Comparison of ENCODE assay signal across 7 mouse cellular contexts in genomic region chr5:73761709-73762108, GRCm38 (mm10).
DNase-seq lines count a peak whose midpoint lies in the region; ATAC-seq lines count a peak whose summit lies in the region.

No protein-coding gene starts in this region.

- H3K36me3 ChIP-seq in embryonic facial prominence, embryonic 11.5 days (replicated peaks; ENCODE audit: control insufficient read depth, insufficient read depth, low read depth, low read length): no peaks in the 10 kb centered on the region
- no peaks in the 10 kb centered on the region for H3K36me3 ChIP-seq in kidney, embryonic 15.5 days
- H3K36me3 ChIP-seq in limb, embryonic 12.5 days: no peaks in the 10 kb centered on the region
- no peaks in the 10 kb centered on the region for H3K36me3 ChIP-seq in neural tube, embryonic 14.5 days (ENCODE audit: control insufficient read depth, insufficient read depth, low read length)

- H3K27ac ChIP-seq in embryonic facial prominence, embryonic 11.5 days (replicated peaks; ENCODE audit: low read depth, low read length): 0 out of 2 replicates have a peak overlapping the region, but pooled peaks have one; percentile 20
- peak overlapping the region; percentile 37 for H3K27ac ChIP-seq in kidney, embryonic 15.5 days
- peak overlapping the region; percentile 70 for H3K27ac ChIP-seq in limb, embryonic 12.5 days
- no peak overlapping the region for H3K27ac ChIP-seq in neural tube, embryonic 14.5 days (ENCODE audit: low read depth, low read length)

- H3K4me1 ChIP-seq in embryonic facial prominence, embryonic 11.5 days (ENCODE audit: control insufficient read depth, insufficient read depth, low read length): no peaks in the 10 kb centered on the region
- H3K4me1 ChIP-seq in kidney, embryonic 15.5 days: peaks cover 6% of the 10 kb centered on the region; the same call in 1 of the 2 replicates
- peaks cover 28% of the 10 kb centered on the region for H3K4me1 ChIP-seq in limb, embryonic 12.5 days (replicated peaks)
- H3K4me1 ChIP-seq in neural tube, embryonic 14.5 days (ENCODE audit: control insufficient read depth, insufficient read depth, low read length): no peaks in the 10 kb centered on the region

- H3K4me3 ChIP-seq in embryonic facial prominence, embryonic 11.5 days (ENCODE audit: low read depth, low read length): no peak overlapping the region
- H3K4me3 ChIP-seq in kidney, embryonic 15.5 days (replicated peaks): no peak overlapping the region
- H3K4me3 ChIP-seq in limb, embryonic 12.5 days (replicated peaks): no peak overlapping the region
- H3K4me3 ChIP-seq in neural tube, embryonic 14.5 days (ENCODE audit: low read depth, low read length): no peak overlapping the region

- peak; percentile 5 to 48 for DNase-seq in adrenal gland, postnatal 36 days
- DNase-seq in embryonic facial prominence, embryonic 11.5 days (ENCODE audit: low spot score): peak; percentile 84
- DNase-seq in heart, adult 8-10 months (ENCODE audit: low spot score): peak; percentile 74
- peak; percentile 27 for DNase-seq in yolk sac, embryonic 10.5 days (ENCODE audit: low spot score)

- no peak overlapping the region for H3K9ac ChIP-seq in embryonic facial prominence, embryonic 11.5 days (replicated peaks; ENCODE audit: low read length)
- H3K9ac ChIP-seq in kidney, embryonic 15.5 days: no peak overlapping the region
- H3K9ac ChIP-seq in limb, embryonic 12.5 days (replicated peaks): no peak overlapping the region
- no peak overlapping the region for H3K9ac ChIP-seq in neural tube, embryonic 14.5 days (replicated peaks; ENCODE audit: low read depth, low read length)

- no peak overlapping the region for H3K4me2 ChIP-seq in embryonic facial prominence, embryonic 11.5 days (ENCODE audit: low read depth, low read length)
- no peak overlapping the region for H3K4me2 ChIP-seq in kidney, embryonic 15.5 days
- H3K4me2 ChIP-seq in limb, embryonic 12.5 days: no peak overlapping the region
- no peak overlapping the region for H3K4me2 ChIP-seq in neural tube, embryonic 14.5 days (ENCODE audit: low read depth, low read length)

- 16% methylated on average over 8 of the region's 8 CpGs for WGBS in embryonic facial prominence, embryonic 11.5 days
- 30% methylated on average over 8 of the region's 8 CpGs for WGBS in kidney, embryonic 15.5 days
- 21% methylated on average over 8 of the region's 8 CpGs for WGBS in limb, embryonic 12.5 days
- WGBS in neural tube, embryonic 14.5 days: 38% methylated on average over 8 of the region's 8 CpGs

- ATAC-seq in embryonic facial prominence, embryonic 11.5 days (replicated peaks; ENCODE audit: insufficient number of reproducible peaks, low FRiP score, low TSS enrichment, low read depth): peak; percentile 75
- ATAC-seq in kidney, embryonic 15.5 days (replicated peaks; ENCODE audit: low FRiP score): peak; percentile 66
- peak; percentile 80 for ATAC-seq in limb, embryonic 12.5 days (ENCODE audit: insufficient number of reproducible peaks, insufficient read depth, low FRiP score, low TSS enrichment, low read depth)
- peak; percentile 68; the same call in 1 of the 2 replicates for ATAC-seq in neural tube, embryonic 14.5 days (ENCODE audit: low read depth)

- H3K27me3 ChIP-seq in embryonic facial prominence, embryonic 11.5 days (ENCODE audit: control insufficient read depth, insufficient read depth, low read length): no peaks in the 10 kb centered on the region
- no peaks in the 10 kb centered on the region for H3K27me3 ChIP-seq in kidney, embryonic 15.5 days
- no peaks in the 10 kb centered on the region for H3K27me3 ChIP-seq in limb, embryonic 12.5 days
- H3K27me3 ChIP-seq in neural tube, embryonic 14.5 days (ENCODE audit: control insufficient read depth, insufficient read depth, low read length): no peaks in the 10 kb centered on the region

- no peaks in the 10 kb centered on the region for H3K9me3 ChIP-seq in embryonic facial prominence, embryonic 11.5 days (replicated peaks; ENCODE audit: control insufficient read depth, low read length)
- H3K9me3 ChIP-seq in kidney, embryonic 15.5 days (replicated peaks): no peaks in the 10 kb centered on the region
- no peaks in the 10 kb centered on the region for H3K9me3 ChIP-seq in limb, embryonic 12.5 days
- no peaks in the 10 kb centered on the region for H3K9me3 ChIP-seq in neural tube, embryonic 14.5 days (ENCODE audit: control insufficient read depth, low read length)

Comparison
In these comparisons a context has a peak if more than half of its experiments do, and no peak if none do; other contexts are left out.
1. DNase-seq: peak in every context shown above with its lines; median percentile 84 in embryonic facial prominence, embryonic 11.5 days; 74 in heart, adult 8-10 months; 27 in yolk sac, embryonic 10.5 days; 26 in adrenal gland, postnatal 36 days.